Mouse (Mus musculus) CH12.LX (cell line): ENCODE data around the gene Synj2.

Experiments
- CHD1 ChIP-seq: IDR thresholded peaks from 2 replicates; pipeline ENCODE4 v1.6.1; 2012; ENCODE audit warnings: low read depth, low read length, improper control_type of control experiment, inconsistent platforms
- CTCF ChIP-seq, 2 experiments: IDR thresholded peaks in 1 of 2; conservative IDR thresholded peaks in 1 of 2; 2 replicates each; pipeline ENCODE4 v1.5.1; 2011 to 2012; ENCODE audit warnings: low read depth in 2 of 2, low read length in 2 of 2, improper control_type of control experiment in 1 of 2, inconsistent platforms in 1 of 2, mild to moderate bottlenecking in 1 of 2, moderate library complexity in 1 of 2
- E2F4 ChIP-seq: IDR thresholded peaks from 2 replicates; pipeline ENCODE4 v1.6.1; 2011; ENCODE audit warnings: low read depth, low read length, improper control_type of control experiment; ENCODE audit not compliant: insufficient replicate concordance
- EP300 ChIP-seq: IDR thresholded peaks from 2 replicates; pipeline ENCODE4 v1.6.1; 2011; ENCODE audit warnings: low read length, improper control_type of control experiment
- KAT2A ChIP-seq: IDR thresholded peaks from 2 replicates; pipeline ENCODE4 v1.6.1; 2012; ENCODE audit warnings: low read length, improper control_type of control experiment, inconsistent platforms; ENCODE audit not compliant: insufficient replicate concordance
- MAFK ChIP-seq: IDR thresholded peaks from 2 replicates; pipeline ENCODE4 v1.6.1; 2011; ENCODE audit warnings: low read length, improper control_type of control experiment; ENCODE audit not compliant: insufficient replicate concordance
- MAX ChIP-seq: IDR thresholded peaks from 2 replicates; pipeline ENCODE4 v1.6.1; 2011; ENCODE audit warnings: low read length, improper control_type of control experiment
- MEF2A ChIP-seq: IDR thresholded peaks from 2 replicates; pipeline ENCODE4 v1.6.1; 2014; ENCODE audit warnings: low read depth, mild to moderate bottlenecking, inconsistent platforms, low read length, improper control_type of control experiment, borderline replicate concordance
- POLR2A ChIP-seq: IDR thresholded peaks from 2 replicates; pipeline ENCODE4 v1.6.1; 2011; ENCODE audit warnings: low read depth, mild to moderate bottlenecking, improper control_type of control experiment, low read length
- POLR2AphosphoS2 ChIP-seq: IDR thresholded peaks from 2 replicates; pipeline ENCODE4 v1.6.1; 2011; ENCODE audit warnings: low read depth, low read length, improper control_type of control experiment
- TBP ChIP-seq: conservative IDR thresholded peaks from 2 replicates; pipeline ENCODE4 v1.6.1; 2011; ENCODE audit warnings: low read depth, low read length, improper control_type of control experiment
- TCF12 ChIP-seq: IDR thresholded peaks from 2 replicates; pipeline ENCODE4 v1.6.1; 2014; ENCODE audit warnings: low read depth, mild to moderate bottlenecking, inconsistent platforms, low read length, improper control_type of control experiment
- ZMIZ1 ChIP-seq: IDR thresholded peaks from 2 replicates; pipeline ENCODE4 v1.6.1; 2012; ENCODE audit warnings: low read depth, mild to moderate bottlenecking, inconsistent platforms, low read length, improper control_type of control experiment
- ZNF384 ChIP-seq: IDR thresholded peaks from 2 replicates; pipeline ENCODE4 v1.6.1; 2012; ENCODE audit warnings: low read depth, low read length, improper control_type of control experiment, inconsistent platforms

DNA sequence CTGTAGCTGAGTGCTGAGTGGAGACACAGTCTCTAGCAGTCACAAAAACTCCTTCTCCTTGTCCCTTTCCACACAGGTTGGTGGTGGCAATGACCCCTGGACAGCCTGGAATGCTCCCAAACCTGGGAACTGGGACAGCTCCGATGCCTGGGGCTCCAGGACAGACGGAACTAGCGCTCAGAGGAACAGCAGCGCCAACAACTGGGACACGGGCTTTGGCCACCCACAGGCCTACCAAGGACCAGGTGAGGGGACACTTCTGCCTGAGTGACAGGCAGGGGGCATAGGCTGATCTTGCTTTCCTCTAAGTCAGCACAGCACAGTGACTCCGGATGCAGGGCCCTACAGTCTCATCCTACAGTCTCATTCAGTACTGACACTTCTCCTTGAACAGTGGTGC is 41.8 kb upstream of the Synj2 start:
- TF ChIP-seq ZMIZ1 (no peak), POLR2AphosphoS2 (no peak), CTCF (conservative IDR thresholded peaks at IDR 0.05 in 1 of 2, IDR thresholded peaks at IDR 0.05 in 1 of 2; ENCODE audit: low read depth in 2 of 2, low read length in 2 of 2) (no peak), CHD1 (no peak), E2F4 (no peak), MAFK (no peak), TCF12 (no peak), KAT2A (no peak), POLR2A (no peak), EP300 (no peak), TBP (no peak), MEF2A (no peak), MAX (no peak), ZNF384 (no peak)
